Mouse (Mus musculus) megakaryocyte-erythroid progenitor cell, adult 5-6 weeks (primary cell): ENCODE measurements around the gene Gipc3. TPM values are rescaled to one million over a fixed set of nuclear protein-coding genes. Genes with fewer than 3 reads are reported as not detected.

Experiments
- ATAC-seq: replicated peaks from 2 replicates; pipeline ENCODE4 v1.8.0; 2016; ENCODE audit warnings: mild to moderate bottlenecking, inconsistent platforms; ENCODE audit not compliant: severe bottlenecking, poor library complexity, low FRiP score, low TSS enrichment
- total RNA-seq, 2 experiments: library from RNA; stranded (forward) in 1 of 2; stranded (reverse) in 1 of 2; fragments of 200-1000, 215-1000 nt in 1 of 2; fragments of >200 nt in 1 of 2; fragmentation: Nextera tagmentation in 1 of 2; gene quantifications; 2 replicates each; pipeline ENCODE4 v1.2.3; 2014 to 2017

The Gipc3 gene
- total RNA-seq, 2 experiments from 2014 or later, result not detected

GRCm38 (mm10) chr10:81351678-81352291, 8.7 kb upstream of the Gipc3 start:
- peak; percentile 19 for ATAC-seq

GRCm38 (mm10) chr10:81350351-81351063, 7.4 kb upstream of the Gipc3 start, which contains the start of gene Hmg20b:
Gene Hmg20b (minus strand): TSS chr10:81350480.
- peak; percentile 83 for ATAC-seq

- ATAC-seq, result no peak
Observed at GRCm38 (mm10) chr10:81349961-81350350, 6.9 kb upstream of the Gipc3 start.

GRCm38 (mm10) chr10:81349146-81349545, 6.1 kb upstream of the Gipc3 start:
- peak; percentile 39 for ATAC-seq

GRCm38 (mm10) chr10:81346453-81347067, 3.5 kb upstream of the Gipc3 start:
- peak; percentile 60 for ATAC-seq

GRCm38 (mm10) chr10:81345162-81345534, 2.1 kb upstream of the Gipc3 start:
- no peak for ATAC-seq

GRCm38 (mm10) chr10:81344421-81345161, 1.5 kb upstream of the Gipc3 start:
- ATAC-seq, result no peak

- ATAC-seq, result 0 out of 2 replicates have a peak, but pooled peaks have one; percentile 16
Observed at GRCm38 (mm10) chr10:81341333-81341949, 1.6 kb downstream of the Gipc3 start.

- ATAC-seq, result 0 out of 2 replicates have a peak, but pooled peaks have one; percentile 14
Observed at GRCm38 (mm10) chr10:81340551-81341332, 2.3 kb downstream of the Gipc3 start.

GRCm38 (mm10) chr10:81336558-81336957, 6.5 kb downstream of the Gipc3 start:
- no peak for ATAC-seq

GRCm38 (mm10) chr10:81335393-81336340, 7.4 kb downstream of the Gipc3 start:
- ATAC-seq, result no peak

GRCm38 (mm10) chr10:81334324-81334723, 8.7 kb downstream of the Gipc3 start:
- ATAC-seq, result no peak

GRCm38 (mm10) chr10:81332277-81332676, 10.8 kb downstream of the Gipc3 start:
- ATAC-seq, result no peak

- no peak for ATAC-seq
Observed at GRCm38 (mm10) chr10:81330007-81330406, 13.1 kb downstream of the Gipc3 start.

GRCm38 (mm10) chr10:81329194-81329975, 13.7 kb downstream of the Gipc3 start:
- no peak for ATAC-seq

- peak; percentile 41; the same call in 1 of the 2 replicates for ATAC-seq
Observed at GRCm38 (mm10) chr10:81328386-81328785, 14.7 kb downstream of the Gipc3 start, which contains the start of gene Tbxa2r. Gene Tbxa2r (plus strand): TSS chr10:81328731.

GRCm38 (mm10) chr10:81327959-81328358, 15.1 kb downstream of the Gipc3 start:
- ATAC-seq, result 0 out of 2 replicates have a peak, but pooled peaks have one; percentile 6
